Mouse (Mus musculus) lung, embryonic 14.5 days (tissue): ENCODE data around the gene Trappc10. TPM values are rescaled to one million over a fixed set of nuclear protein-coding genes. Genes with fewer than 3 reads are reported as not detected.

Source experiments
- ATAC-seq: fragments of 200-750 bp; cut with Nextera tagmentation; 2 replicates; pipeline ENCODE4 v1.8.0; 2017; ENCODE audit warnings: mild to moderate bottlenecking, moderate TSS enrichment, moderate library complexity; ENCODE audit not compliant: insufficient read depth
- DNase-seq: peaks from one replicate; pipeline ENCODE4 v3.0.0-alpha.2; 2015
- H3K27ac ChIP-seq: fragments of 300-500 bp; sonication (generic); 2 replicates; pipeline ENCODE4 v1.5.1; 2014; ENCODE audit warnings: low read depth, mild to moderate bottlenecking, moderate library complexity
- H3K27me3 ChIP-seq: fragments of 300-500 bp; sonication (generic); 2 replicates; pipeline ENCODE4 v1.6.1; 2014; ENCODE audit warnings: low read length, control low read depth; ENCODE audit not compliant: insufficient read depth
- H3K36me3 ChIP-seq: fragments of 300-500 bp; sonication (generic); 2 replicates; pipeline ENCODE4 v1.6.1; 2014; ENCODE audit warnings: control low read depth; ENCODE audit not compliant: insufficient read depth
- H3K4me1 ChIP-seq: fragments of 300-500 bp; sonication (generic); 2 replicates; pipeline ENCODE4 v1.6.1; 2014; ENCODE audit warnings: antibody characterized with exemption, control low read depth; ENCODE audit not compliant: insufficient read depth
- H3K4me2 ChIP-seq: fragments of 300-500 bp; sonication (generic); 2 replicates; pipeline ENCODE4 v1.6.1; 2014; ENCODE audit warnings: mild to moderate bottlenecking
- H3K4me3 ChIP-seq: fragments of 300-500 bp; sonication (generic); 2 replicates; pipeline ENCODE4 v1.5.1; 2014; ENCODE audit warnings: low read depth, low read length
- H3K9ac ChIP-seq: fragments of 300-500 bp; sonication (generic); 2 replicates; pipeline ENCODE4 v1.6.1; 2014
- H3K9me3 ChIP-seq: fragments of 300-500 bp; sonication (generic); 2 replicates; pipeline ENCODE4 v1.6.1; 2016; ENCODE audit warnings: low read depth, low read length, control low read depth
- CTCF ChIP-seq: IDR thresholded peaks from 2 replicates; pipeline ENCODE4 v1.5.1; 2016; ENCODE audit warnings: antibody characterized with exemption, low read depth
- WGBS: fragments of 180-500 bp; shearing (Covaris S2); extraction: QIAGEN DNeasy Blood & Tissue Kit; methylation state at CpG from one replicate; pipeline ENCODE4 v1.1.7; 2014; 5-methylcytosine and 5-hydroxymethylcytosine counted together
- polyA plus RNA-seq: library from polyadenylated mRNA; unstranded; fragments of >200 nt; fragmentation: Nextera tagmentation; extraction: Ambion mirVana; gene quantifications from 2 replicates; pipeline ENCODE4 v1.2.1, GENCODE M21; 2014

Trappc10 gene
- polyA plus RNA-seq, 1 experiment from 2014 or later: 18.0 TPM

- no peak for ATAC-seq
- Histone ChIP-seq H3K36me3 (0 out of 2 replicates have a peak, but pooled peaks cover 3% of the 10 kb centered on the region), H3K27ac (no peak overlapping the region), H3K27me3 (no peaks in the 10 kb centered on the region), H3K9ac (no peak overlapping the region), H3K4me1 (peaks cover 7% of the 10 kb centered on the region; the same call in 1 of the 2 replicates), H3K9me3 (no peaks in the 10 kb centered on the region), H3K4me3 (no peak overlapping the region), H3K4me2 (no peak overlapping the region)
- DNase-seq: peak; percentile 66
- WGBS: 38% methylated on average over 6 of the region's 6 CpGs
- TF ChIP-seq CTCF: no peak
Measured at GRCm38 (mm10) chr10:78156926-78157325, 87.5 kb downstream of the Trappc10 start.

DNA sequence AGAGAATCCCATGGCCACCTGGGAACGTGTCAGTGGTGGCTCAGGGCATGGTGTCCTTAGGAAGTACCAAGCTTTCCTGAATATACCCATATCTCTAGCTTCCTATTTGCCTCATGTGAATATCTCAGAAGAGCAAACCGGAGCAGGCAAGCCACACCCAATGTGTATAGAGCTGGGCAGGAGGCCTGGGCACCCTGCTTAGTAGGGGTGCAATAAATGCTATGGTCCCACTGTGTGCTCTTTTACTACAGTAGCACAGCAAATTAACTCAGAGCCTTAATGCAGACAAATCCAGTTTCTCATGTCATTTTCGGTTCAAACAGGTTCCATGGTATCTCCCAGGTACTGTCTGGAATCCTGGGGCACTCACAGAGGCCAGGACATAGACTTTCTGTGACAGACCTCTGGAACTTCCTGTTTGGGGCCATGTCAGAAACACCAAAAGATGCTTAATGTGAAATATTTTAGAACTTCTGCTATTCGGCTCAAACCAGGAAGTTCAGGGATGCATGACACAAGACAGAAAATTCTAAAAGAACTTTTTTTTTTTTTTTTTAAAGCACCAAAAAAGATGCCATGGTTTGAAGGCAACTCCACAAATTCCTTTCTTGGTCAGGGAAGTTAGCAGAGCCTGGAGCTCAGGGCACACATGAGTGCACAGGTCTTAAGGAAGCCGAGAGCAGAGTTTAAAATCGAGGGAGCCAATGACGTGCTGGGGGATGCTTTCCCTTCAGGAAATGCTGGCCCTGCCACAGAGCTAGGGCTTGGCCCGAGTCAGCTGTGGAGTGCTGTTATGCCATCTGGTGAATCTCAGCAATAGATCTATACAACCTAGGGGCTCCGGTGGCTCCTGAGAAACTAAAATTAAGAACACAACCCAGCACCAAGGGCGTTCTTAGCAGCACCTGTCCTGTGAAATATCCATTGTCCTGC, 95.3 kb downstream of the Trappc10 start:
- 59% methylated on average over 10 of the region's 10 CpGs for WGBS
- Histone ChIP-seq H3K4me1 (no peaks in the 10 kb centered on the region), H3K4me2 (no peak overlapping the region), H3K27ac (no peak overlapping the region), H3K4me3 (no peak overlapping the region), H3K9ac (no peak overlapping the region), H3K9me3 (no peaks in the 10 kb centered on the region), H3K27me3 (no peaks in the 10 kb centered on the region), H3K36me3 (no peaks in the 10 kb centered on the region)
- no peak for TF ChIP-seq CTCF
- DNase-seq (no peak), ATAC-seq (no peak)

DNA sequence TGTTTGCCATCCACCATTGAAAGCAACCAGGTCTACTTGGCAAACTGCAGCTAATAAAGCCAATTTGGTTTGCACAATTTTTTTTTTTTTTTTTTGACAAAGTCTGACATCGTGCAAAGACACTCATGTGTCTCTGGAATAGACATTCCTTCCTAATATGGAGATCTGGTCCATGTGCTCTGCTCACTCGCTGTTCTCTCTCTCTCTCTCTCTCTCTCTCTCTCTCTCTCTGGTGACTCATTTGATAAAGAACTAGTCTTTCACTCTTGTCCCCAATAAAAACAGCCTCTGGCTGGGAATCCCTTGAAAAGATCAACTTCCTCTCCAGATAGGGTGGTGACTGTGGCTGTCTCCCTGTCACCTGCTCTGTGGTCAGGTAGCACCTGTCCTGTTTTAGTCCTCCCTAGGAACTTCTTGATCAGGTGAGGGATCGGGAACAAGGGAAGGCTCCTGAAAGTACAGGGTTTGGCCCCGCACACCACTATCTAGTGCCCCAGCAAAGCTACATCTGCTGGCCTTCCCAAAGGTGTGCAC, 96.5 kb downstream of the Trappc10 start:
- DNase-seq (no peak), ATAC-seq (no peak)
- Histone ChIP-seq H3K4me3 (no peak overlapping the region), H3K36me3 (no peaks in the 10 kb centered on the region), H3K27ac (no peak overlapping the region), H3K9ac (no peak overlapping the region), H3K27me3 (no peaks in the 10 kb centered on the region), H3K9me3 (no peaks in the 10 kb centered on the region), H3K4me1 (no peaks in the 10 kb centered on the region), H3K4me2 (no peak overlapping the region)
- no peak for TF ChIP-seq CTCF
- 69% methylated on average over 4 of the region's 4 CpGs for WGBS

DNA sequence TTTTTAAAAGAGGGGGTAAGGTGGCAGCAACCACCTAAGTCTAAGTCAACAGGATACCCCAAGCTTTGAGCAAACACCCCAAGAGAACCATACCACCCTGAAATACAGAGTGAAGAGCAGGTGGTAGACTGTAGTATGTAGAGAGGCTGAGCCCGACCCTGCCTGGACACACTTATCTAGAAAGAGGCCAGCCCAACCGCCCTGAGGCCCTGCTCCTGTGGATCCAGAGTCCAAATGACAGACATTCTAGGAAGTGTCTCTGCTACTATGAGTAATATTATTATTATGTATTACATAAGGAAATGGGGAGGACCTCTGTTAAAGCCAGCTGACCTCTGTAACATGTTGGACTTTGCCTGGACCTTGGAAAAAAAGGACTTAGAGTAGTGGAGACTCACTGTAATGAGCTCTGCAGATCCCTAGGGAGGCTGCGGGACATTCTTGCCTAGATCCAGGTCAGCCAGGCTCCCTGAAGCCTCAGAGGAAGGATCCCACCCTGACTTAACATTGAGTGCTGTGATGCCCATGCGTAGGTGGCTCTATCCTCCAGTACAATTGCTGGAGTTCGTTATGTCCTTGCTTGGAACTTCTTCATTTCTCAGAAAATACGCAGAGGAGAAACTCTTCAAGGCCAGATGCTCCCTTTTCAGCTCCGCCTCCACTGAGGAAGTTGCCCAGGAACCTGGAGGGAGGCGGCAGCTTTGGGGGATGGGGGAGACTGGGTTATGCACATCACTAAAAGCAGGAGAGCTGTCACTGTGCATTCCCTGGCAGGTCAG, 100.5 kb downstream of the Trappc10 start:
- Histone ChIP-seq H3K27me3 (no peaks in the 10 kb centered on the region), H3K27ac (no peak overlapping the region), H3K9me3 (no peaks in the 10 kb centered on the region), H3K4me1 (peaks cover 8% of the 10 kb centered on the region; the same call in 1 of the 2 replicates), H3K36me3 (no peaks in the 10 kb centered on the region), H3K4me3 (no peak overlapping the region), H3K4me2 (no peak overlapping the region), H3K9ac (no peak overlapping the region)
- no peak for TF ChIP-seq CTCF
- ATAC-seq (no peak), DNase-seq (no peak)
- 42% methylated on average over 8 of the region's 8 CpGs for WGBS

- no peak overlapping the region for H3K4me3 ChIP-seq
- TF ChIP-seq CTCF: no peak
- H3K4me1 ChIP-seq: peaks cover 14% of the 10 kb centered on the region
- no peak overlapping the region for H3K4me2 ChIP-seq
- H3K27ac ChIP-seq: no peak overlapping the region
- no peak overlapping the region for H3K9ac ChIP-seq
- 68% methylated on average over 3 of the region's 3 CpGs for WGBS
- ATAC-seq: no peak
- H3K9me3 ChIP-seq: no peaks in the 10 kb centered on the region
- DNase-seq: peak; percentile 23
- no peaks in the 10 kb centered on the region for H3K36me3 ChIP-seq
- no peaks in the 10 kb centered on the region for H3K27me3 ChIP-seq
Measured at GRCm38 (mm10) chr10:78140843-78141242, 103.6 kb downstream of the Trappc10 start.

DNA sequence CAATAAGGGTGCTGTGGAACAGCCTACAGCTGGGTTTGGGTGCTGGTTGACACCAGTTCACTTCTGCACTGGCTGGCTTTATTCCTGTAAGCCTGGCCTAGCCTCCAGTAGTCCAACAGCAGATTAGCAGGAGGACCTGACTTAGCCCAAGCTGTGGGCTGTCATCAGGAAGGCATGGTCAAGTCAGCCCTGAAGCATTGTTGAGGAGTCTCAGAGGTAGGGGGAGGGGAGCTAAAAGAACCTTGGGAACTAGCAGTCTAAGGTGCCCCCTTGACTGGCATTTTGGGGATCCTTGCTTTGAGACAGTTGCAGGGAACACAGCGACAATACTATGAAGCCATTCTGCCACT, 104.2 kb downstream of the Trappc10 start:
- Histone ChIP-seq H3K27me3 (no peaks in the 10 kb centered on the region), H3K4me2 (no peak overlapping the region), H3K9ac (no peak overlapping the region), H3K4me1 (peaks cover 19% of the 10 kb centered on the region), H3K36me3 (no peaks in the 10 kb centered on the region), H3K27ac (no peak overlapping the region), H3K4me3 (no peak overlapping the region), H3K9me3 (no peaks in the 10 kb centered on the region)
- no peak for TF ChIP-seq CTCF
- DNase-seq (no peak), ATAC-seq (no peak)
- WGBS: 86% methylated on average over 1 of the region's 1 CpGs
